Mouse (Mus musculus): ENCODE data around the gene Stac3.

Stac3 gene

DNA sequence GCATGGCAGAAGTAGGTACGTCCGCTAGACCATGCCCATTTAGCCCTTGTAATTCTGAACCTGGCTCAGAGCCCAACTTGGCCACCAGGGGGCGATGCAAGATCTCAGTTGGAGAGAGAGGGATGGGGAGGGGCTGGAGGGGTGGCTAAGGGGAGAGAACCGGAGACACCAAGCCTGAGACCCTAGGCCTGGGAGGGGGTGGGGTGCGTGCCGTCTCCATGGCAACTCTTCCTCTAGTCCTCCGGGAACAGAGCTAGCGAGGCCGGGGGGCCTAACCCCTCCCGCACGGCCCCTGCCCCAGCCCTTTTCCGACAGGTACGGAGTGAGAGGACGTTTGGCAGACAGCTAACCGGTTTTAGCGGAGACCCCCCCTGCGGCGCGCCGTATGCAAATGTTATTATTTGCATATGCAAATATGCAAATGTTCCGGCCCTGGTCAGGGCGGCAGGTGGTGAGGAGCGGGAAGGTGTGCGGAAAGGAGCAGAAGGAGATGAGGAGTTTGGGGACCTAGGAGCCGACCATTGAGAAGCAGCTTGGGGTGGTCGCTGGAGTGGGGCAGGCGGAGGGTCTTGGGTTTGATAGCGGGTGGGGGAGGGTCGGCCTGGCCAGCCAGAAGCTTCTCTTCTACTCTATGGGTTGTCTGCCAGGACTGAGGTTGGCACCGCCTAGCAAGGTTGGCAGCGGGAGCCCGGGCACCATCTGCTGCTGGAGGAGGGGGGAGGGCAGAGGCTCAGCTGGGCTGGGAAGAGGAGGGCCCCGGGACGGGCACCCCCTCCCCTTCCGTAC lies 7.8 kb downstream of the Stac3 start:
- in situ Hi-C loops (cut with MseI, MboI) = loop anchor here (5.0 kb wide), 1 partner anchor 33 kb away; no protein-coding TSS in a partner anchor

- in situ Hi-C loops (cut with MseI, MboI) = loop anchor here (5.0 kb wide), 1 partner anchor 32 kb away; no protein-coding TSS in a partner anchor
Measured at GRCm38 (mm10) chr10:127509837-127510701, 8.6 kb downstream of the Stac3 start.

- in situ Hi-C loops (cut with MseI, MboI) = no loop called here
Measured at GRCm38 (mm10) chr10:127510895-127511617, 9.6 kb downstream of the Stac3 start.

GRCm38 (mm10) chr10:127511634-127512306 lies 10.3 kb downstream of the Stac3 start:
- in situ Hi-C loops (cut with MseI, MboI) = no loop called here

DNA sequence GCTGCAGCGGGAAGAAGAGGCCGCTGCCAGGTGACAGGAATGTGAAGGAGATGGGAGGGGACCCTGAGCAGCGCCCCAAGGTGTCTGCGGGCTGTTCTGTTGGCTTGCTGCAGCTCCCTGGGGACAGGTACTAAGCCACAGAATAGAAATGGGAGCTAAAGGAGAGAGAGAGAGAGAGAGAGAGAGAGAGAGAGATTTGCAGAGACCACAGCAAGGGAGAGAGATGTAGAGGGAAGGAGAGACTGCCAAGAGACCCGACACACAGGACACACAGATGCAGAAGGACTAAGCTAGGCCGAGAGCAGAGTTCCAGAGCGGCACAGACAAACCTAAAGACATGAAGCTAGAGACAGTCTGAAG lies 10.8 kb downstream of the Stac3 start:
- in situ Hi-C loops (cut with MseI, MboI) = no loop called here

DNA sequence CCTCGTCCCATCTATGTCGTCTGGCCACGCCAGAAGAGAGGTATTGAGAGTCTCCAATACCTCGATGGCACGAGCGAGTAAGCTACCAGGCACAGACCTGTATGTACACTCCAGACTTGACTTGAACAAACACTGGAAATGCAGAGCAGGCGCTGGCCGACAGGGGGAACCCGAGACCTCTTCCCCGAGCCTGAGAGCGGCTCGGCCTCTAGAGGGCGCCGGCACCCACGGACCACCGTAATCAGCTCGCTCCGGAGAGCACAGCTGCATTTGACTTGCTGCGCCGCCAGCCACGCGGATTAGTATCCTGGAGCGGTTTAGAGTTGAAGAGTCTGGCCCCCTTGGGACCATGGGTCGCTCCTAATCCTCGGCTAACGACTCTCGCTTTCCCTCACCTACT lies 11.3 kb downstream of the Stac3 start:
- in situ Hi-C loops (cut with MseI, MboI) = no loop called here

DNA sequence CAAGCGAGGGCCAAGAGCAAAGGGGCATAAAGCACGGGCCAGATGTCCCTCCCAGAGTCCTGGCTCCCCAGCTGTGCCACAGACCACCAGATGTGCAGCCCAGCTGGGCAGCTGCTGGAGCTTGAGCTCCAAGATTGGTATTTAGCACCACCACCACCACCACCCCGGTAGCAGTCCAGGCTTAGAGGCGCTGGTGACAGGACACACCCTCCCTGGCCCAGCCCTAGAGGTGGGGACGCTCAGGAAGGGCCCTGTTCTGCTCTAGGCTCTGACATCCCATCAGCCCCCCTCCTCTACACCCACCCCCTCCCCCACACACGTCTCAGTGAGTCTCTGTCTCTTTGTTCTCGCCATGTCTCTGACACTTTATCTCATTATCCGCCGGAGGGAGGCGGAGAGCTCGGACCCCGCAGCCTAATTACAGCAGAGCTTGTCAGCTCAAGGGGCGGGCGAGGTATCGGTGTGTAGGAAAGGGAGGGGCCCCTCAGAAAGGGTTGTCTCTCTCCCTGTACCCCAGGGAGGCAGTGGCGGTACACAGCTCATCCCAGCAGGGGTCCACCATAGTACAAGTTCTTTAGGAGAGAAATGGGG lies 12.1 kb downstream of the Stac3 start:
- in situ Hi-C loops (cut with MseI, MboI) = no loop called here

DNA sequence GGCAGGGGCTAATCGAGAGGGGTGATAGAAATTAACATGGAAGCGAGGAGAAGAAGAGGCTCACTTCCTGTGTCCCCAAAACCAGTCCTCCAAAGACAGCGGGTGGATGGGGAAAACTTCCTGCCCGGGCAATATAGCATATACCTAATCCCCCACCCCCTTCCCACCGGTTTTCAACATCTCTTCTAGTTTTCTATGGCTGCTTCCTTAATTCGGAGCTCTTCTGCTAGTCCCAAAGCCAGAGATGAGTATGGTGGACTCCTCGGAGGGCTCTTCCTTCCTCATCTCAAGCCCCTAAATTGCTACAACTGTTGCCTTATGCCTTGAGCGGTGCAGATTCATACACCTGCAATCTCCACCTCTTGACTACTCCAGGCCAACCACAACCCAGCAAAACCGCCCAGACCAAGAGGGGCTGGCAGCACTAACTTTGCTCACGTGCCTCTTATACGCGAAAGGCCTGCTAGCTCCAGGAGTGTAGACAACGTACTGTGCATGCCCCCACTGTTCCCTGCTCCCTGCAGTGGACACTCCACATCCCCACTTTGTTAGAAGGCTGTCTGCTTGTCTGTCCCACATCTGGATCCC lies 12.7 kb downstream of the Stac3 start:
- in situ Hi-C loops (cut with MseI, MboI) = no loop called here

DNA sequence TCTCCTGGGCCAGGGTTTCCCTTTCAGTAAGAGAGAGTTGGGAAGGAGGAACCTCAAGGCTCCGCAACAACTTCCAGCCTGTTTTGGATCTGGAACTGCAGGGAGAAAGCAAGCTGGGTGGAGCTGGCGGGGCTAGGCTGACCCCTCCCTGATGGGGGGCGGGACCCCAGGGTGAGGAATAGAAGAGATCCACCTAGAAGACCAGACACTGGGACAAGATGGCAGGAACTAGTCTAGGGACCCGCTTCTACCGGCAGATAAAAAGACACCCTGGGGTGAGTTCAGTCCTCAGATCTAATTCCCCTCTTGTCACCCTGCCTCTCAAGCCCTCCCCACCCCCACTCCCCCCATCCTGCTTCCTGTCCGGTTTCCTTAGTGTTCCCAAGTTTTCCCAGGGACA lies 13.3 kb downstream of the Stac3 start, which contains the start of gene Ndufa4l2:
Gene Ndufa4l2, plus strand, starts transcription at position 204 of the 400 bp plus-strand sequence.
- in situ Hi-C loops (cut with MseI, MboI) = no loop called here

GRCm38 (mm10) chr10:127515271-127515982 lies 13.9 kb downstream of the Stac3 start:
- in situ Hi-C loops (cut with MseI, MboI) = no loop called here

- in situ Hi-C loops (cut with MseI, MboI) = no loop called here
Measured at GRCm38 (mm10) chr10:127515983-127516459, 14.5 kb downstream of the Stac3 start.

GRCm38 (mm10) chr10:127516576-127517260 lies 15.2 kb downstream of the Stac3 start:
- in situ Hi-C loops (cut with MseI, MboI) = no loop called here

DNA sequence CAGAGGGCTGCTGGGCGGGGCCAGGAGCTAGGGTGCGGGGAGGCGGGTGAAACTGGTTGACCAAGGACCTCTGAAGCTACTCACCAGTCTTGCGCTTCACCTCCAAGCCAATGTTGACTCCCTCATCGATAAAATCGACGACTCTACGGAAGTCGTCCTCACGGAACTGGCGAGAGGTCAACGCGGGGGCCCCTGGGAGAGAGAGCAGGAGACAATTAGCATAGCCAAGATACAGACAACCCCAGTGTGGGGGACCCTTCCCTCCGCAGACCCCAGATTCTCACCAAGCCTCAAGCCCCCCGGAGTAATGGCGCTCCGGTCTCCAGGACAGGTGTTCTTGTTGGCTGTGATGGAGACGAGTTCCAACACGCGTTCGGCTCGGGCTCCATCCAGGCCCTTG lies 16.5 kb downstream of the Stac3 start:
- in situ Hi-C loops (cut with MseI, MboI) = no loop called here

DNA sequence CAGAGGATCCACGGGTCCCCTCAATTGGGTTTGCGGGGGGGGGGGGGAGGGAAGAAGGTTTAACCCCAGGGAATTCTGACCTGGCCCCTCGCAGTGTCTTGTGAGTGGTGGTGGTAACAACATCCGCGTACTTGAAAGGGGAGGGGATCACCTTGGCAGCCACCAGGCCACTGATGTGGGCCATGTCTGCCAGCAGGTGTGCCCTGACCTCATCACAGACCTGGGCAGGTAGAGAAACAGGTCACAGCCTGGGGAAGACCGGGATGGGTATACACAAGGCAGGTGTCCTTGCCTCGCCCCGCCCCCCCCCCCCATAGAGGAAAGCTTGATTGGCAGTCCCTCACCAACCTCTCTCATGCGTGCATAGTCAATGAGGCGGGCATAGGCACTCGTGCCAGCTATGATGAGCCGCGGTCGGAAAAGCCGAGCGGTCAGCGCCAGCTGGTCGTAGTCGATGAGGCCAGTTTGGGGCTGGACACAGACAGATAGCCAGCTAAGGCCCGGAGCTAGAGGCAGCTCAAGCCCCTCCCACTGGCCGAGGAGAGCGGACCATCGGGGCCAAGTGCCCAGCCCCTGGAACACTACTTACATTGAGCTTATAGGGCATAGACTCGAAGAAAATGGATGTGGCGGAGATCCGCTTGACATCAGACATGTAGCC lies 17.7 kb downstream of the Stac3 start:
- in situ Hi-C loops (cut with MseI, MboI) = no loop called here

DNA sequence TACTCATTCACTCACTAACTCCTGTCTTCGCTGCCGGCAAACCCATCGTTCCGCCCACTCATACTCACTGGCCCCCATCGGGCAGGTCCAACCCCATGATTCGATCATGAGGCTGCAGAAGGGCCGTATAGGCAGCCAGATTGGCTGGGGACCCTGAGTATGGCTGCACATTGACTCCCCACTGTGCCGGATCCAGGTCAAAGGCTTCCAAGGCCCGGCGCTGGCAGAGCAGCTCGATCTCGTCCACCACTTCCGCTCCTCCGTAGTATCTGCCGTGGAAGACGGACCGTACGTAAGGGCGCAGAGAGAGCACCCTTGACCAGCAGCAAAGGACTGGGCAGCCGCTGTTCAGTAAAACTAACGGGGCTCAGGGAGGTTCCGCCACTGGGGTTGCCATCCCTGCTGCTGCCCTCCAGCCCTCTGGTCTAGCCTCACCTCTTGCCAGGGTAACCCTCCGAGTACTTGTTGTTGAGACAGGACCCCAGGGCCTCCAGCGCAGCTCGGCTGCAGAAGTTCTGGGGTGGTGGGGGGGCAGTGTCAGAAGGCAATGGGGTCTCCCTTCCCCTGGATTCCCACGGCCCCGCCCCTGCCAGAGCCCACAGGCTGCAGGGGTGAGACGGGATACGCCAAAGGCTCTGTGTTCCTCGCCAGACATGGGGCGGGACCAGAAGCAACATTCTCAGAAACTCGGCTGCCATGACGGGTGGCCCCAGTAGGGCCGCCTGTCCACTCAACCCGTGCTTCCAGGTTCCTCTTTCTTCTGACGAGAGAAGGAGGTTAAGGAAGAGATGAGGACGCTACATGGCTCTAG lies 18.6 kb downstream of the Stac3 start:
- in situ Hi-C loops (cut with MseI, MboI) = no loop called here

DNA sequence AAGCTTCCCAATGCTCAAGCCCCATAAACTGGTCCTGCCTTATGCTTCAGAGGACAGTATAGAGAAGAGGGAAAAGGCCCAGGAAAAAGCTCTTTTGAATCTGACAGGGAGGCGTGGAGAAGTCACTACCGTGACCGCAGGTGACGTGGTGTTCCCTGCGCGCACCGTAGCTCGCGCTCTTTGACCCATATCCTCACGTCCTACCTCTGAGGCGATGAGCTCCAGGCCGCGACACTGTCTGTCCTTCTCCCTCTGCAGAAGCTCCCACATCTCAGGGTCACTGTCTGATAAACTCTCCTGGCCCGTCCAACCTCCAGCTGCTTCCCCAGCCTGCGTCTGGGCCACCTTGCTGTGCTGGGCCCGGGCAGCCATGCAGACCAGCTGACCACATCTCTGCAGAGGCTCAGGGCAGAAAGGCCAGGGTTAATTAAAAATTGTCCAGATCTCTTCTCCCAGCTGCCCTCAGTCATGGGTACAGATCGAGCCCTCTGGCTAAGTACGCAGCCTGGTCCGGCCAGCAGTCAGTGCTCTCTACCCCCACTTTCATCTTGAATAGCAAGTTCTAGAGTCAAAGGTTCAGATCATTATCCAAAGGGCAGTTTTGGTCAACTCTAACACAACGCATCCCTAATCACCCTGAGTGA lies 19.4 kb downstream of the Stac3 start:
- in situ Hi-C loops (cut with MseI, MboI) = no loop called here

- in situ Hi-C loops (cut with MseI, MboI) = no loop called here
Measured at GRCm38 (mm10) chr10:127521611-127522080, 20.2 kb downstream of the Stac3 start.
